Mouse (Mus musculus) brain, embryonic 14.5 days (tissue): ENCODE measurements around the gene Wdr46.

ENCODE experiments used
- CTCF ChIP-seq: fragments of 200-500 bp; IDR thresholded peaks from 2 replicates; pipeline ENCODE4 v1.5.1; 2012; ENCODE audit warnings: inconsistent platforms, mild to moderate bottlenecking, moderate library complexity, borderline replicate concordance; ENCODE audit not compliant: insufficient read depth, insufficient read length; ENCODE audit errors: extremely low read depth
- POLR2A ChIP-seq: fragments of 200-500 bp; IDR thresholded peaks from 2 replicates; pipeline ENCODE4 v1.6.1; 2012; ENCODE audit warnings: mild to moderate bottlenecking, inconsistent platforms, borderline replicate concordance; ENCODE audit not compliant: poor library complexity, insufficient read depth, insufficient read length, severe bottlenecking; ENCODE audit errors: extremely low read depth

GRCm38 (mm10) chr17:33924577-33925283 is 15.7 kb upstream of the Wdr46 start:
- TF ChIP-seq CTCF = peak; percentile 33; the same call in 1 of the 2 replicates
- no peak for TF ChIP-seq POLR2A
